8 mouse cellular contexts compared by ENCODE assay signal in genomic region chr14:51985301-51986152, GRCm38 (mm10). TPM values are rescaled to one million over a fixed set of nuclear protein-coding genes. Genes with fewer than 3 reads are reported as not detected.
DNase-seq lines count a peak whose midpoint lies in the region; ATAC-seq lines count a peak whose summit lies in the region.

No protein-coding gene starts in this region.

- peaks cover 39% of the 10 kb centered on the region for H3K36me3 ChIP-seq in embryonic facial prominence, embryonic 13.5 days
- peaks cover 17% of the 10 kb centered on the region; the same call in 1 of the 2 replicates for H3K36me3 ChIP-seq in neural tube, embryonic 14.5 days (ENCODE audit: control insufficient read depth, insufficient read depth, low read length)

- peak overlapping the region; percentile 84 for H3K4me2 ChIP-seq in embryonic facial prominence, embryonic 13.5 days
- H3K4me2 ChIP-seq in neural tube, embryonic 14.5 days (ENCODE audit: low read depth, low read length), result peak overlapping the region; percentile 98

- peak; percentile 19 for DNase-seq in CD4-positive, CD25-positive, alpha-beta regulatory T cell, adult 2 months (ENCODE audit: low read depth, low spot score)
- DNase-seq in adrenal gland, postnatal 14 days, result peak; percentile 88
- DNase-seq in heart, adult 8-10 months (ENCODE audit: low spot score), result peak; percentile 84
- DNase-seq in kidney, adult 9 months, result peak; percentile 51
- DNase-seq in lung, adult 18-20 months, result peak; percentile 72 to 78
- peak; percentile 87 for DNase-seq in urinary bladder, postnatal 4 days (ENCODE audit: low spot score in 2 of 2)

- peaks cover 39% of the 10 kb centered on the region for H3K4me1 ChIP-seq in embryonic facial prominence, embryonic 13.5 days
- peaks cover 20% of the 10 kb centered on the region; the same call in 1 of the 2 replicates for H3K4me1 ChIP-seq in neural tube, embryonic 14.5 days (ENCODE audit: control insufficient read depth, insufficient read depth, low read length)

- peak overlapping the region; percentile 77 for H3K4me3 ChIP-seq in embryonic facial prominence, embryonic 13.5 days
- peak overlapping the region; percentile 76 for H3K4me3 ChIP-seq in neural tube, embryonic 14.5 days (ENCODE audit: low read depth, low read length)

- peak overlapping the region; percentile 98 for H3K27ac ChIP-seq in embryonic facial prominence, embryonic 13.5 days
- peak overlapping the region; percentile 85 for H3K27ac ChIP-seq in neural tube, embryonic 14.5 days (ENCODE audit: low read depth, low read length)

- H3K9ac ChIP-seq in embryonic facial prominence, embryonic 13.5 days, result peak overlapping the region; percentile 91
- peak overlapping the region; percentile 83 for H3K9ac ChIP-seq in neural tube, embryonic 14.5 days (replicated peaks; ENCODE audit: low read depth, low read length)

- under 1% methylated on average over 27 of the region's 27 CpGs for WGBS in embryonic facial prominence, embryonic 13.5 days
- under 1% methylated on average over 27 of the region's 27 CpGs for WGBS in neural tube, embryonic 14.5 days

- H3K9me3 ChIP-seq in embryonic facial prominence, embryonic 13.5 days, result no peaks in the 10 kb centered on the region
- no peaks in the 10 kb centered on the region for H3K9me3 ChIP-seq in neural tube, embryonic 14.5 days (ENCODE audit: control insufficient read depth, low read length)

- H3K27me3 ChIP-seq in embryonic facial prominence, embryonic 13.5 days, result no peaks in the 10 kb centered on the region
- no peaks in the 10 kb centered on the region for H3K27me3 ChIP-seq in neural tube, embryonic 14.5 days (ENCODE audit: control insufficient read depth, insufficient read depth, low read length)

- peak; percentile 79 for ATAC-seq in embryonic facial prominence, embryonic 13.5 days (ENCODE audit: insufficient number of reproducible peaks, insufficient read depth, low FRiP score, low TSS enrichment, low read depth)
- ATAC-seq in neural tube, embryonic 14.5 days (ENCODE audit: low read depth), result peak; percentile 59

RNA-seq across cellular contexts. Expression of gene Arhgef40, which starts 1.0 kb away (rescaled TPM):
- 49.5 and 61.3 TPM in 2 replicates for total RNA-seq in adrenal gland, postnatal 14 days (2021)
- 165 and 167 TPM in 2 replicates for polyA plus RNA-seq in embryonic facial prominence, embryonic 13.5 days (2015; fragmentation: Nextera tagmentation; extraction: Ambion mirVana)
- total RNA-seq in heart, adult 8-10 months (2022), result 10 to 100 TPM; 20.4 to 31.0 (median 24.0) TPM
- 66.5 and 73.8 TPM in 2 replicates for polyA plus RNA-seq in neural tube, embryonic 14.5 days (2014; fragmentation: Nextera tagmentation; extraction: Ambion mirVana)

RNA-seq across cellular contexts. Expression of gene Tmem253, which starts 29.9 kb away (rescaled TPM):
- total RNA-seq in adrenal gland, postnatal 14 days (2021), result 3.7 and 4.4 TPM in 2 replicates
- 0.44 and 1.1 TPM in 2 replicates for polyA plus RNA-seq in embryonic facial prominence, embryonic 13.5 days (2015; fragmentation: Nextera tagmentation; extraction: Ambion mirVana)
- total RNA-seq in heart, adult 8-10 months (2022), result 1 to 10 TPM; 1.6 to 4.4 (median 2.5) TPM
- 0.47 and 0.66 TPM in 2 replicates for polyA plus RNA-seq in neural tube, embryonic 14.5 days (2014; fragmentation: Nextera tagmentation; extraction: Ambion mirVana)

RNA-seq across cellular contexts. Expression of gene Zfp219, which starts 35.0 kb away (rescaled TPM):
- 56.5 and 63.7 TPM in 2 replicates for total RNA-seq in adrenal gland, postnatal 14 days (2021)
- polyA plus RNA-seq in embryonic facial prominence, embryonic 13.5 days (2015; fragmentation: Nextera tagmentation; extraction: Ambion mirVana), result 31.1 and 36.0 TPM in 2 replicates
- 10 to 100 TPM; 22.5 to 29.9 (median 24.6) TPM for total RNA-seq in heart, adult 8-10 months (2022)
- polyA plus RNA-seq in neural tube, embryonic 14.5 days (2014; fragmentation: Nextera tagmentation; extraction: Ambion mirVana), result 24.1 and 27.4 TPM in 2 replicates

RNA-seq across cellular contexts. Expression of gene Olfr221, which starts 56.7 kb away (rescaled TPM):
- not detected in 2 replicates for total RNA-seq in adrenal gland, postnatal 14 days (2021)
- not detected in 2 replicates for polyA plus RNA-seq in embryonic facial prominence, embryonic 13.5 days (2015; fragmentation: Nextera tagmentation; extraction: Ambion mirVana)
- not detected for total RNA-seq in heart, adult 8-10 months (2022)
- polyA plus RNA-seq in neural tube, embryonic 14.5 days (2014; fragmentation: Nextera tagmentation; extraction: Ambion mirVana), result not detected in 2 replicates

Comparison
In these comparisons a context has a peak if more than half of its experiments do, and no peak if none do; other contexts are left out.
1. Peak in every context shown above with its lines: DNase-seq, ATAC-seq, H3K4me3 ChIP-seq and H3K27ac ChIP-seq.
2. DNase-seq: peak in every context shown above with its lines; median percentile 88 in adrenal gland, postnatal 14 days; 87 in urinary bladder, postnatal 4 days; 84 in heart, adult 8-10 months; 75 in lung, adult 18-20 months; 51 in kidney, adult 9 months; 19 in CD4-positive, CD25-positive, alpha-beta regulatory T cell, adult 2 months.